Mouse (Mus musculus) lung, embryonic 15.5 days (tissue): ENCODE results near the gene Fars2. TPM values are rescaled to one million over a fixed set of nuclear protein-coding genes. Genes with fewer than 3 reads are reported as not detected.
"Not testable (repeated sequence)": the region's sequence is repeated elsewhere in the genome, so short reads cannot be mapped to it uniquely, and the experiment has no call there.

Source experiments
- ATAC-seq: fragments of 200-750 bp; cut with Nextera tagmentation; 2 replicates; pipeline ENCODE4 v1.8.0; 2017; ENCODE audit warnings: moderate number of reproducible peaks, borderline replicate concordance; ENCODE audit not compliant: low FRiP score, low TSS enrichment; ENCODE audit errors: extremely low read depth
- H3K27ac ChIP-seq: fragments of 300-500 bp; sonication (generic); 2 replicates; pipeline ENCODE4 v1.5.1; 2015; ENCODE audit warnings: moderate library complexity, mild to moderate bottlenecking, inconsistent platforms
- H3K27me3 ChIP-seq: fragments of 300-500 bp; sonication (generic); 2 replicates; pipeline ENCODE4 v1.6.1; 2015; ENCODE audit warnings: inconsistent platforms
- H3K36me3 ChIP-seq: fragments of 300-500 bp; sonication (generic); 2 replicates; pipeline ENCODE4 v1.6.1; 2015; ENCODE audit warnings: inconsistent platforms
- H3K4me1 ChIP-seq: fragments of 300-500 bp; sonication (generic); 2 replicates; pipeline ENCODE4 v1.6.1; 2015; ENCODE audit warnings: inconsistent platforms
- H3K4me2 ChIP-seq: fragments of 300-500 bp; sonication (generic); 2 replicates; pipeline ENCODE4 v1.6.1; 2015; ENCODE audit warnings: inconsistent platforms, mild to moderate bottlenecking, moderate library complexity
- H3K4me3 ChIP-seq: fragments of 300-500 bp; sonication (generic); 2 replicates; pipeline ENCODE4 v1.5.1; 2015; ENCODE audit warnings: mild to moderate bottlenecking, inconsistent platforms
- H3K9ac ChIP-seq: fragments of 300-500 bp; sonication (generic); 2 replicates; pipeline ENCODE4 v1.6.1; 2015; ENCODE audit warnings: inconsistent platforms
- H3K9me3 ChIP-seq: fragments of 300-500 bp; sonication (generic); 2 replicates; pipeline ENCODE4 v1.6.1; 2016; ENCODE audit warnings: inconsistent platforms
- WGBS: fragments of 180-500 bp; shearing (Covaris S2); methylation state at CpG from one replicate; pipeline ENCODE4 v1.1.7; 2015; 5-methylcytosine and 5-hydroxymethylcytosine counted together
- polyA plus RNA-seq: library from polyadenylated mRNA; unstranded; fragments of >200 nt; fragmentation: Nextera tagmentation; extraction: Ambion mirVana; gene quantifications from 2 replicates; pipeline ENCODE4 v1.2.1, GENCODE M21; 2015

Gene Fars2
- polyA plus RNA-seq, 1 experiment from 2014 or later, result 37.3 TPM

- H3K4me3 ChIP-seq, result no peak overlapping the region
Observed at GRCm38 (mm10) chr13:36401011-36401410, 283.8 kb downstream of the Fars2 start.

GRCm38 (mm10) chr13:36413276-36413675 lies 296.1 kb downstream of the Fars2 start:
- no peak for ATAC-seq
- 67% methylated on average over 1 of the region's 1 CpGs for WGBS
- no peak overlapping the region for H3K4me3 ChIP-seq
- no peaks in the 10 kb centered on the region for H3K36me3 ChIP-seq
- no peak overlapping the region for H3K9ac ChIP-seq
- no peaks in the 10 kb centered on the region for H3K27me3 ChIP-seq
- H3K4me2 ChIP-seq, result no peak overlapping the region
- no peak overlapping the region for H3K27ac ChIP-seq
- no peaks in the 10 kb centered on the region for H3K4me1 ChIP-seq
- H3K9me3 ChIP-seq, result no peaks in the 10 kb centered on the region

More at GRCm38 (mm10) chr13:36401011-36401410, 283.8 kb downstream of the Fars2 start:
- no peak overlapping the region for H3K4me2 ChIP-seq
- ATAC-seq, result no peak
- H3K9me3 ChIP-seq, result no peaks in the 10 kb centered on the region
- H3K27ac ChIP-seq, result no peak overlapping the region
- no peaks in the 10 kb centered on the region for H3K36me3 ChIP-seq
- H3K27me3 ChIP-seq, result no peaks in the 10 kb centered on the region
- H3K4me1 ChIP-seq, result no peaks in the 10 kb centered on the region
- 50% methylated on average over 2 of the region's 2 CpGs for WGBS
- no peak overlapping the region for H3K9ac ChIP-seq

DNA sequence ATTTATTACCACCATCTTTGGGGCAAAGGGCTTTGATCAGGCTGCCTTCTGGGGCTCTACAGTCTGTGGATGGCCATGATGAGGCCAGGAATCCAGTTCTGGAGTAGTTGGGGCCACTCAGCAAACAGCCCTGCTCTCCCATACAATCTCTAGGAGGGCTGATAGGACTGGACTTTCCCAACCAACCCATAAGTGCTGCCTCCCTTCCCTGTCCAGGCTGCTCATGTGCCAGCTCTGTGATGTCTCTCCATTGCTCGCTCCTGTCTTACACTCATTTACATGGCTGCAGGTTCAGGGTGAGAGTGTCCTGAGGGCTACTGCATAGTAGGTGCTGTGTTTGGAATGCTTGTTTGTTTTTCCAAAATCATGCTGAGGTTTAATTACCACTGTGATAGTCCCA lies 298.0 kb downstream of the Fars2 start:
- no peak for ATAC-seq
- no peaks in the 10 kb centered on the region for H3K36me3 ChIP-seq
- 86% methylated on average over 1 of the region's 1 CpGs for WGBS

GRCm38 (mm10) chr13:36416546-36416945 lies 299.3 kb downstream of the Fars2 start:
- no peaks in the 10 kb centered on the region for H3K36me3 ChIP-seq
- H3K9ac ChIP-seq, result no peak overlapping the region
- no peak overlapping the region for H3K27ac ChIP-seq
- no peaks in the 10 kb centered on the region for H3K4me1 ChIP-seq
- ATAC-seq, result no peak
- no peak overlapping the region for H3K4me2 ChIP-seq
- WGBS, result 38% methylated on average over 4 of the region's 4 CpGs
- H3K4me3 ChIP-seq, result no peak overlapping the region
- H3K27me3 ChIP-seq, result no peaks in the 10 kb centered on the region
- no peaks in the 10 kb centered on the region for H3K9me3 ChIP-seq

More for the DNA sequence above, 298.0 kb downstream of the Fars2 start:
- no peaks in the 10 kb centered on the region for H3K4me1 ChIP-seq
- H3K4me2 ChIP-seq, result no peak overlapping the region
- H3K9me3 ChIP-seq, result no peaks in the 10 kb centered on the region
- no peak overlapping the region for H3K9ac ChIP-seq
- no peak overlapping the region for H3K4me3 ChIP-seq
- no peaks in the 10 kb centered on the region for H3K27me3 ChIP-seq
- H3K27ac ChIP-seq, result no peak overlapping the region

DNA sequence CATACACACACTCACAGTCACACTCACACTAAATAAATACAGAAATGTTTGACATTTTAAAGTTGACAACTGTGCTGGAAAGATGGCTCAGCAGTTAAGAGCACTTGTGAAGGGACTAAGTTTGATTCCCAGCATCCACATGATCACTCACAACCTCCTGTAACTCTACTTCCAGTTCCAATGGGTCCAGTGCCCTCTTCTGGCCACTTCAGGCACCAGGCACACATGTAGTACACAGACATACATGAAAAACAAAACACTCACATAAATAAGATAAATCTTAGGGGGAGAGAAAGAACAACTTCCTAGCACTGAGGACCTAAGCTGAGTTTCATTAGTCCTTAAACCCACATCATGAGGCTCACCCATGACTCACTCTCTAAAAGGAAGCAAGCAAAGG lies 302.1 kb downstream of the Fars2 start:
- Histone ChIP-seq H3K4me3 (no peak overlapping the region), H3K27ac (no peak overlapping the region), H3K9ac (no peak overlapping the region), H3K36me3 (no peaks in the 10 kb centered on the region), H3K4me2 (no peak overlapping the region), H3K9me3 (no peaks in the 10 kb centered on the region), H3K27me3 (no peaks in the 10 kb centered on the region), H3K4me1 (no peaks in the 10 kb centered on the region)
- no peak for ATAC-seq

GRCm38 (mm10) chr13:36422446-36422845 lies 305.2 kb downstream of the Fars2 start:
- no peak overlapping the region for H3K27ac ChIP-seq
- 69% methylated on average over 3 of the region's 3 CpGs for WGBS
- H3K4me2 ChIP-seq, result no peak overlapping the region
- no peaks in the 10 kb centered on the region for H3K4me1 ChIP-seq
- H3K9ac ChIP-seq, result no peak overlapping the region
- H3K36me3 ChIP-seq, result no peaks in the 10 kb centered on the region
- H3K27me3 ChIP-seq, result no peaks in the 10 kb centered on the region
- no peak for ATAC-seq
- no peaks in the 10 kb centered on the region for H3K9me3 ChIP-seq
- no peak overlapping the region for H3K4me3 ChIP-seq

DNA sequence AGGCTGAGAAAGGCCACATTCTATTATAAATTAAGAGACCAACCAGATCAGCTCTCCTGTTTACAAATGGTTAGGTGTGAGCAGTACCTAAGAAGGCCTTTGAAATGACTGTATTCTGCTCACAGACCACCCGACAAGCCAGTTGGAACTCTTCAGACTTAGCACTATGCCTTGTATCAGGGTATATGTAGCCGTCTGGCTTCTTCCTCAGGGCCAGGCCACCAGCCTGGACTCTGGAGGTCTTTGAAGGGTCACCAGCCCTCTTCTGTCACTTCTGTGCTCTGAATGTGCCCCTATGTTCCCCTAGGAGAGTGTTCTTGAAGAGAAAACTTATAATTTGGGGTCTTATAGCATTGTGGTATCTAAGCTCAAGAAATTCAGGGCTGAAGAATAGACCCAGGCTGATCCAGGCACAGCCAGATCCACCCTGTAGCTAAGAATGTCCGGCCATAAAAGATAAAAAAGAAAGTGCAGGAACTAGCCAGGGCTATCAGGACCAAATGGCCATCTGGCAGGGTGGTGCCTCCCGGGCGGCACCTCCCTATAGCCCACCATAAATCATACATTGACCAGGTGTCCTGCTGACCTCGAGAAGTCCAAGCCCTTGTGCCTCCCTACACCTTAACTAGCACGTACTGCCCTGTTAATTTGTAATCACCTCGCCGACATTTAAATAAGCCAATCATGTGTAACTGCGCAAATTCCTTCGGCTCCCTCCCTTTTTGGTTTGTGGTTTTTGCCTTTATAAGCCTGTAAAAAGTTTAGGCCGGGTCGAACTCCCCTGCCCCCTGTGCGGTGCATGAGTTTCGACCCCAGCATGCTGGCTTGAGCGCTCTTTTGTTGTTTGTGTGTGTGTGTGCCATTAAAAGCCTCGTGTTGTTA lies 308.9 kb downstream of the Fars2 start:
- H3K4me3 ChIP-seq, H3K27me3 ChIP-seq: not testable (repeated sequence)

GRCm38 (mm10) chr13:36429500-36430189 lies 312.4 kb downstream of the Fars2 start:
- ATAC-seq, result no peak
- Histone ChIP-seq H3K27me3 (no peaks in the 10 kb centered on the region), H3K36me3 (no peaks in the 10 kb centered on the region), H3K27ac (no peak overlapping the region), H3K4me2 (no peak overlapping the region), H3K4me1 (0 out of 2 replicates have a peak, but pooled peaks cover 10% of the 10 kb centered on the region), H3K9me3 (no peaks in the 10 kb centered on the region), H3K4me3 (no peak overlapping the region), H3K9ac (no peak overlapping the region)
- WGBS, result 66% methylated on average over 7 of the region's 7 CpGs

More for the DNA sequence above, 308.9 kb downstream of the Fars2 start:
- not testable (repeated sequence) for H3K4me1 ChIP-seq, H3K9me3 ChIP-seq, ATAC-seq, H3K27ac ChIP-seq, H3K9ac ChIP-seq, H3K4me2 ChIP-seq, H3K36me3 ChIP-seq
- WGBS, result 79% methylated on average over 17 of the region's 17 CpGs

GRCm38 (mm10) chr13:36430420-36431114 lies 313.4 kb downstream of the Fars2 start:
- no peak overlapping the region for H3K4me3 ChIP-seq
- peak; percentile 55; the same call in 1 of the 2 replicates for ATAC-seq
- no peaks in the 10 kb centered on the region for H3K36me3 ChIP-seq
- no peak overlapping the region for H3K9ac ChIP-seq
- 45% methylated on average over 6 of the region's 6 CpGs for WGBS
- H3K4me2 ChIP-seq, result no peak overlapping the region
- 0 out of 2 replicates have a peak, but pooled peaks cover 10% of the 10 kb centered on the region for H3K4me1 ChIP-seq
- H3K27ac ChIP-seq, result no peak overlapping the region
- H3K9me3 ChIP-seq, result no peaks in the 10 kb centered on the region
- no peaks in the 10 kb centered on the region for H3K27me3 ChIP-seq

DNA sequence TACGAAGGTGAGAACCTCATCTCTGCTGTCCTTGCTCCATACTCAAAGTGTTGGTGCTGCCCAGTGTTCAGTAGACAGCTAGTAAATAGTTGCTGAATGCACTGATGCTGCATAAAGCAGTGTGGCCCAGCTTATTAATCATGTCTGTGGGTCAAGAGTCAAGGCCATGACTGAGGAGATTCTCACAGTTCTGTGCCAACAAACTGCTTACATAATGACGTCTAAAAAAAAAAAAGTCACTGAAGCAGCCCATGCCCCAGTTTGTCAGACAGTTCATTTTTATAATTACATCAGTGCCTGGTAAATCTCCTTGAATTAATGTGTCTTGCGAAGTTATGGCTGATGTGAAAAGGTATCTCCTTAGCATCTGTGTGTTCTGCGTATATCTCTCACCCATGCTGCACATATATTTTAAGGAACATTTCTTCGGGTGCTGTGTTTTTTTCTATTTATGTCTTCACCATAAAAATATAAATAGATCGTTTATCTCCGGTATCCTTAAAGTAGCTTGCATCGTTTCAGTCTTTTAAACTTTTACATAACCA lies 314.8 kb downstream of the Fars2 start:
- Histone ChIP-seq H3K27ac (no peak overlapping the region), H3K4me3 (no peak overlapping the region), H3K27me3 (no peaks in the 10 kb centered on the region), H3K9me3 (no peaks in the 10 kb centered on the region), H3K9ac (no peak overlapping the region), H3K36me3 (no peaks in the 10 kb centered on the region), H3K4me1 (0 out of 2 replicates have a peak, but pooled peaks cover 10% of the 10 kb centered on the region), H3K4me2 (no peak overlapping the region)
- no peak for ATAC-seq
- 71% methylated on average over 8 of the region's 8 CpGs for WGBS

DNA sequence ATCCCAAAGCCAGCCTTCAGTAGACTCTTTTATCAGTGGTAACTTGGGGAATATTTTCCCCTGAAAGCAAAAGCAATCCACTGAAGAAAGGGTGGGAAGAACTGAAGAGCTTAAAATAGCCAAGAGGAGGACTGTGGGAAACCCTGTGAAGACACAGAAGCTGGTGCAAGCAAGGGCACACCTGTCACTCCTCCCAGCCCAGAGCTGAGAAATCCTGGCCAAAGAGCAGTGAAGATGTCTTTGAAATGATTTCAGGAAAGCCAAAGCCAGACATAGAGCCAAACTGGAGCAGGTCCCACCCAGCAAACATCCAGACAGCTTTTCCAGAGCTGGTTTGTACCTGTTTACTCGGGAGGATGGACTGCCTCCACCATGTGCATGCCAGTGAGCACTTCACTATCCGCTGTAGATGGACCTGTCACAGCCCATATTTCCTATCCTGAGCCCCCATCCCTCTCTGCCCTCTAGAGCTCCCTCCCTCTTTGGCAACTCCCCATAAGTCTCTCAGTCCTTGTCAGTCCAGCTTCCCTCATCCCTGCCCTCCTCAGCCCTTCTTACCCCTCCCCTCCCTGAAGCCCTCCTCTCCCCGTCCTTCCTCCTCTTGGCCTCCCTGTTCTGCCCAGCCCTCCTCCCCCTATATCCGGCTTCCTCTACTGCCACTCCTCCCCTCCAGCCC lies 327.7 kb downstream of the Fars2 start:
- Histone ChIP-seq H3K9me3 (no peaks in the 10 kb centered on the region), H3K4me2 (no peak overlapping the region), H3K27me3 (no peaks in the 10 kb centered on the region), H3K9ac (no peak overlapping the region), H3K4me1 (0 out of 2 replicates have a peak, but pooled peaks cover 6% of the 10 kb centered on the region), H3K36me3 (no peaks in the 10 kb centered on the region), H3K4me3 (no peak overlapping the region), H3K27ac (no peak overlapping the region)
- no peak for ATAC-seq
- WGBS, result 47% methylated on average over 4 of the region's 4 CpGs
